Mouse (Mus musculus): ENCODE data around the gene Man1b1.

Man1b1 gene

DNA sequence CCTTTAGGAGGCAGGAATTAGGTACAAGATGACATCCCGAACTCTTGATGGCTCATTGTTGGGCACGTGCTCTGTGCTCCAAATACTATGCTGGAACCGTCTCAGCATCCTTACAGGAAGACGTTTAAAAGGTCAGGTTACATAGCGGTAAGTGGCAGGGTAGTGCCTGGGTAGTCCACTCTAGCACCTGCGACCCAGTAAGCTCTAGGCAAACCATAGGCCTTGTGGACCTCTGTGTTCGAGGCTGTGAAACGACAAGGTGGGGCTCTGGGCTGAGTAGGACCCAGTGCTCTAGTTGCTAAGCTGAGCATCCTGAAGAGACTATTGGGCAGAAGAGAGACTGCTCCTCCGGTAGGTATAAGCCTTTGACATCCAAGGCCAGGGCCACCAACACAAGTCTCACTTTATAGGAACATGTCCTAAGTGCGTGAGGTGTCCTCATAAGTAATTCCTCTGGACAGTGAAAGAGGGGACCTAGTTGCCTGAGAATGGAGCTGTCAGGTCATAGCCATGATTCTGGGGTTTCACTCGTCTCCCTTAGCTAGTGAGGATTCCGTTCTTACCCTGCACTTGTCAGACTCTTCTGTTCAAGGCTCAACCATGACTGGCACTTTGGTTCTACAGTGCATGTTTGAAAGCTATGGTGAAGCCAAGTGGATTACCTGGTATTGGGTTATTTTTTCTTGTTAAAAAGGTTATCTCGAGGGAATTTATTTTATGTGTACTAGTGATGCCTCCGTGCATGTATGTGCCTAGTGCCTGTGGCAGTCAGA, 26.4 kb upstream of the Man1b1 start:
- DNase-seq (ENCODE audit: low read depth, low spot score) = no peak

DNA sequence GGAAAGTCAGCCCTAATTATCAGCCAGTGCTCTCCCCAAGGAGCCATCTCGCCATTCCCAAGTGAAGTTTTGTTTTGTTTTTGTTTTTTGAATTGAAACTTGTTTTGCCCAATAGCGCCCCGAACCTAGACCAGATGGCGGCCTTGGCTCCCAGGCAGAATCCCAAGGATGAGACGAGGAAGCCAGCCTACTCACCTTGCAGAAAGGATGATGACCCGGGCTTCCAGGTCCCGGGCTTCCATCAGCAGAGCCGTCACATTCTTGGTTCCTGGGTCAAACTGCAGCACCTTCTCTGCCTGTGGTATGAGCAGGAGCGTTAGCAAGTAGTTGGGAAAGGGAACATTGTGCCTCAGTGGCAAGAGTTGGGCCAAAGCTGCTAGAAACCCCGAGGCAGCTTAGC, 22.0 kb upstream of the Man1b1 start:
- DNase-seq (ENCODE audit: low read depth, low spot score) = no peak

DNA sequence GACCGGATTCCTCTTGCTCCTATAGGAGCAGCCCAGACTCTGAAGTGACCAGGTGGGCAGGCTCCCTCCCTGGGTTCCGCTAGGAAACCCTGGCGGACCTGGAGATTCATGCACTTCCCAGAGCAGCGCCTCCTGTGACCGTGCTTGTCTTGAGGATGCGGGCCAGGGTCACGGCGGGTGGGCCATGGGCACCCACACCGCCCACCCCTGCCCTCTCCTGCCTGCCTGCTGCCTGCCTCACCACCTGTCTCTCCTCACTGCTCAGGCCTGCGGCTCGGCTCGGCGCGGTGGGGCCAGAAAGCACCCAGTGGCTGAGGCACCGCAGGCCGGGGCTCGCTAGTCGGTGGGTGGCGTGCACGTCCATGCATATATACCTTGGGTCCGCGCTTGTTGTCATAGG, 21.2 kb upstream of the Man1b1 start:
- DNase-seq (ENCODE audit: low read depth, low spot score) = no peak

DNA sequence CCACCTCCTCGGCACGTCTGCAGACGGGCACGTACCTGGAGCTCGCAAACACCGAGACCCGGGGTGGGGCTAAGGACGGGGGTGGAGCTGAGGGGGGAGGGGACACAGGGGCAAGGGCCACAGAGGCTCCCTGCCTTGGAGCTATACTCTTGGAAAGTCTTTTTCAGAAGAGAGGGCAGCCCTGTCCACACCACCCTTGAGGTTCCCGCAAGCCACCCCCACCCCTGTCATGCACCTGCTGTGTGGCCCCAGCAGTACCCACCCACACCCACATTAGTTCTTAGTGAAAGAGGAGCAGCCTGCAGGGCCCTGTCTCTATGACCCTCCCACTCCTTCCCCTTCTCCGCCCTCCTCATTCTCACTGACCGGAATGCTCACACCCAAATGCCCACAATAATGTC, 20.6 kb upstream of the Man1b1 start:
- no peak for DNase-seq (ENCODE audit: low read depth, low spot score)

DNA sequence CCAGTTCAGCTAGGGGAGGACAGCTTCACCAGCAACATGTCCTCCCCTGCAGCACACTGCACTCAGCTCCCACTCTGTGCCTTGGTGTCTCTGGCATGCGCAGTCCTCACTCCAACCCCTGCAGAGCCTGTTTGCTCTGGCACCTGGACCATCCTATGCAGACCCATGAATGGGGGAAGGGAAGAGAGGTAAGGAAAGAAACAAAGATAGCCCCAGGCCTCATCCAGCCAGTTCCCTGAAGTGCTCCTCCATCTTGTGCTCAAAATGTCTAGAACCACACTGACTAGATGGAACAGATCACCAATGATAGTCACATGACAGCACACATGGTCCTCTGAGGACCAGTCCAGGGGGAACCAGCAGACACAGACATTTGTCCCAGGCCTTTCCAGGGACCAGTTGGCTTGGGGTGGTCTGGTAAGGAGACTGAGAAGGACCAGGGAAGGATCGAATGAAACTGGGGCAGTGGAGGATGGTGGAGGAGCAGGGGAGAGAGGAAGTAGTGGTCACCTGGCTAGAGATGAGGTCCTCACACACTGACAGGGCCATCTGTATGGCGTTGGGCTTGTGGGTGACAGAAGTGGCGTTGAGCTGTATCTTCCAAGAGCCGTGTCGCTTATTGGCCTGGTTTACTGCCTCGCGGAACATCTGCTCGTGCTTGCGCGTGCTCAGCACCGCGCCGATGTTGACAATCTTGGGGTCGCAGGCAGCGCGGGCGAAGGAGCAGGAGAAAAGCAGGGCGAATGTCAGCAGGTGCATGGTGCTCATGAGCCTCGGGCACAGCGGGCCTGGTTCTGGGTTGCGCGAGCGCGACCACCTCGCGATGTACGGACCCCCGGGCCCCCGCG, 13.8 kb upstream of the Man1b1 start:
- peak; percentile 94 for DNase-seq (ENCODE audit: low read depth, low spot score)

DNA sequence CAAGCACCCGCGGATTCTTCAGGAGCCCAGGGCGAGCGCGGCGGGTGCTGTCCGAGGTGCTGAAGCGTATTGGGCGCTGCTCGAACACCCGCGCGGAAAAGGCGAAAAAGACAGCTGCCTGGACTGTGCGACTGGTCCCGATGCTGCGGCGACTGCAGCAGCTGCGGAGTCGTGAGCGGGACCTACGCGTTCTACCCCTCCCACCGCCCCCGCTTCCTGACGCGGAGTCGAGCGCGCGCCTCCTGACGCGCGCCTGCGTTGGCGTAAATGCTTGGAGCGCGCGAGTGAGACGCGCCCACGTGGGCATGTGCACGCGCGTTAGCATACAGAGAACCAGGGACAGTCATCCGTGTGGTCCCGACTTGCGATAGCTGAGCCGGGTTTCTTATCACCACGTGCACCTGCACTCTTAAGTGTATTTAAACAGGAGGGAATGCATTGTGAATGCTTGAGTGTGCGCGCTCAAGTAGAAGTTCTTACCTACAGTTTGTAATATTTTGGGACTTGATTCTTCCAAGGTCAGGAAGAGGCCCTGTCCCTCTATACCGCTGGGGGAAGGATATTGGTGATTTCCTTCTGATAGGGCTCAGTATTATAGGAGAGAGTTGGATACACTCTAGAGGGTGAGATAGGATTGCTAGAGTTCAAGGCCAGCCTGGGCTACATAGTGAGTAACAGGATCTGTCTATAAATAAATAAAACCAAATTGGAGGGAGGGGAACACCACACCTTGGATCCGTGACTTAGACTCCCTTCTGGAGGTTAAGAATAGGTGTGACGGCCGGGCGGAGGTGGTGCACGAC, 13.0 kb upstream of the Man1b1 start, which contains the start of gene Grin1:
TSS of gene Grin1 (minus strand) at position 217 of the 803 bp plus-strand sequence.
- DNase-seq (ENCODE audit: low read depth, low spot score) = peak; percentile 97

DNA sequence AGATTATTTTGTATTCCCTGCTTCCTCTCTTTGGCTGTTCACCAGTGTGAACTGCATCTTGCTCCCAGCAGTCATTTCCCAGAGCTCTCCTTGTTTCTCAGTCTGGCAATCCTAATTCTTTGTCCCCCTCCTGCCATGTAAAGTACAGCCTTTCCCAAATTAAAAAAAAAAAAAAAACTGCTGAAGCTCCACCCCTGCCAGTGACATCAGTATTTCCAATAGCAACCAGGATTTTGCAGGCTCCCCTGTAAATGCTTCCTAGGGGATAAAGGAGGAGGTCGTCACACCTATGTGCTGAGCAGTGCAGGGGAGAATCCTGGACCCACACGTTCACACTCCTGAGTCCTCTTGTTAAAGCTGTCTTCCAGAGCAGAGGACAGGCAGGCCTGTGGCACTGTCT, 12.1 kb upstream of the Man1b1 start:
- DNase-seq (ENCODE audit: low read depth, low spot score) = peak; percentile 58

DNA sequence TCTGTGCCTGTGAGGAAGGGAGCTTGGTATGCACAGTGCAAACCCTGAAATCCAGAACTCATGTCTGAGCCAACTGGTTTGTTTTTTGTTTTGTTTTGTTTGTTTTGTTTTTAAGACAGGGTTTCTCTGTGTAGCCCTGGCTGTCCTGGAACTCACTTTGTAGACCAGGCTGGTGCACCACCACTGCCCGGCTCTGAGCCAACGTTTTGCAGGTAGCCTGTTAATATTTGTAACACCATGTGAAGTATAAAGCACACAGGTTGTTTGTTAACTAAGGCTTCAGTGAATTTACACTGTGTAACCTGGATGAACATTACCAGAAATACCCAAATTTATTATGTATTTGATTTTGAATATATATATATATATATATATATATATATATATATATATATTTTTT, 6.1 kb upstream of the Man1b1 start:
- no peak for DNase-seq (ENCODE audit: low read depth, low spot score)

DNA sequence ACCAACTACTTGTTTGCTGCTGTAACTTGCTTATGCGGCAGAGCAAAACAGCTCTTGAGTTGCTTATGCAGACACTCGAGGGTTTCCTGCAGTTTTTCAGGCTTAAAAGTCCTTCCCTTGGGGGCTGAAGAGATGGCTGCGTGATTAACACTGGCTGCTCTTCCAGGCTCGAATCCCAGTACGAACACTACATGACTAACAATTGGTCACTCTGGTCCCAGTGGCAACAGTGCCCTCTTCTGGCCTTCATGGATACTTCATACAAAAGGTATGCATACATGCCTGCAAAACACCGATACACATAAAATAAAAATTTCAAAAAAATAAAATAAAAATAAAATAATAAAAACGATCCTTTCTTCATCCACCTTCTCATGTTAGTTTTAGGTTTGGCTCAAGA, 3.7 kb upstream of the Man1b1 start:
- DNase-seq (ENCODE audit: low read depth, low spot score) = peak; percentile 79

DNA sequence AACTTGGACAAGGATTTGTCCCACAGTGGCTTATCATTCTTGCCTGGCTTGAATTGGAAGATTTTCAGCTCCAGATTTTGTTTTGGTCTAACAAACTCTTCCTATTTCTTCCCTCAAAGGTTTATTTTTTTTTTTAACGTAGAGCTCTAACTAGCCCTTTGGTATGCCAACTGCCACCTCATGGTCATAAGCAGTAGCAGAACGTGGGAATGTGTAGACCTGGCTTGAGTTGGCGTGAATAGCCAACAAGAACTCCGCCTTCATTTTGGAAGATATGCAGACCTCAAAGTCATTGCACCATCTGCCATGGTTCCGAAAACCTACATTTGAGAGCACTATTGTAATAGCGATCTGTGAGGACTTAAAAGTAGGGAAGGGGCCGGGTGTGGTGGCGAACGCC, 668 bp upstream of the Man1b1 start:
- DNase-seq (ENCODE audit: low read depth, low spot score) = no peak

DNA sequence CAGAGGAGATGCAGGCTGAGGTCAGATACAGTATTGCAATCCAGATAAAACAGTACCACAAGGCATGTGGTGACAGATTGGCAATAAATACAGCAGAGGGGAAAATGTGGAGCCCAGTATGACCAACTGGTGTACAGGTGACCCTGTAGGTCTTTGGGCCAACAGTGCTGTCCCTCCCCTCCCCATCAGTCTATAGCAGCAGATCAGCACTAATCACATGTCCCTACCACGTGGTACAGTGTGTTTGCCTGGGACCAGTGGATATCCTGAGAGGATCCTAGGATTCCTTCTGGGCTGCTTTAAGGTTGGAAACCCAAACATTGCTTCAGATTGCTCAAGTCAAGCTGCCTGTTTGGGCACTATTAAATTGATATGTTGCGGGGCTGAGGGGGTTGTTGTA, 1.4 kb downstream of the Man1b1 start:
- no peak for DNase-seq (ENCODE audit: low read depth, low spot score)

DNA sequence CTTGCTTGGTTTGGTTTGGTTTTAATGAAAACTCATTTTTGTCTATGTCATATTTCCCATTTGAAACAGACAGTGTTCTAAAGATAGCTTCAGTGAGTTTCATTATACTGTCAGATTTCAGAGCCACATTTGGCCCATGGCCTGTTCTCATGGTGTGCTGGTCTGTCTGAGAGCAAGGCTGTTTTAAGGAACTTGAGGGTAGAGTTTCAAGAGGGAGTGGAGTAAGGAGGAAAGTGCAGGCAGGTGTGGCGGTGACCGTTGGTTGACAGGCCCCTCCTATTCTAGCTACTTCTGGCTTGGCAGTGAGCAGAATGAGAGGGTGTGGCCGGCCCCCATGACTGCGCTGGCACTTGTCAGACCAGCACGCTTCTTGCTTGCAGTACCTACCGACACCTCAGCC, 6.2 kb downstream of the Man1b1 start:
- DNase-seq (ENCODE audit: low read depth, low spot score) = no peak

DNA sequence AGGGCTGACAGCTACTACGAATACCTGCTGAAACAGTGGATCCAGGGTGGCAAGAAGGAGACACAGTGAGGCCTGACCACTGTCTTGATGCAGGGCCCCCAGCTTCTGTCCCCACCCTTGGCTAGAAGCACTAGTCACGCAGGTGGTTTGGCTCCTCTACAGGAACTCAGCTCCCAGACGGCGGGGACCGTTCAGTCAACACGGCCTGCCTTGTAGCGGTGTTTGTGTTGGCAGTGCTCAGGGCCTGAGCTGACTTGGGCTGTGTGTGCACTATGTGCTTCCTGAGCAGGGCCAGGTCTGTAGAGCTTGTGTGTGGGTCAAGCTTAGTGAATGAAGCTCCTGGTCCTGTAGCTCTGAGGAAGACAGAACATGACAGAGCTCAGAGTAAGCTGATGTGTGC, 16.0 kb downstream of the Man1b1 start:
- DNase-seq (ENCODE audit: low read depth, low spot score) = no peak

DNA sequence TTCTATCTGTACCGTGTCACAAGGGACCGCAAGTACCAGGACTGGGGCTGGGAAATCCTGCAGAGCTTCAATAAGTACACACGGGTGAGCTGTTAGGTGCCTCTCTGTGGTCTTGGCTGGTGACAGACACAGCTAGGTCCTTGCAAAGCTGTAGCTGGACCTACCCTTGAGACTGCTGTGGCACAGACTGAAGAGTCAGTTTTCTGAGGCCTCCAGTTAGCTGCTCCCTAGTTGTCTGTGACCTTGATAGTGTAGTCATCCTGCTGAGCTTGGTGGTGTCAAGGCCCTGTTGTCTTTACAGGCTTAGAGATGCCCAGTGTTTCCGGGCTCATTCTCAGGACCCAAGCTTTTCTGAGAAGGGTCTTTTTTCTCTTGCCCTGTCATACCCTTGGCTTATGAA, 17.4 kb downstream of the Man1b1 start:
- DNase-seq (ENCODE audit: low read depth, low spot score) = no peak

DNA sequence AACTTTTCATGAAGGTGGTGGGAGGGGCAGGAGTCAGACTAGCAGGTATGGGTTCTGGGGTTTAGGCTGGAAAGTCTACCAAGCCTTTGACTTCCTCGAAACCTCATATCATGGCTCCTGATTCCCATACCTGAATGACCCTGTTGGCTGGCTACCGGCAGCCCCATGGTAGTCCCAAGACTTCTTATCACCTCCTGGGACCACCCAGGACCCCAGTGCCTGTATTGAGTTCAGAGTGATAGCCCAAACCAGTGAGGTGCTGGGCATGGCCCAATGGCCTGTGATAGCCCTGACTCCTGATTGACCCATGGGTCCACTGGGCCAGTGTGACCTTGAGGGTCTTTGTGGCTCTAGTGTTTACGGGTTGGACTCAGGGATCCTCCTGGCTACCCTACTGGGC, 18.6 kb downstream of the Man1b1 start:
- DNase-seq (ENCODE audit: low read depth, low spot score) = no peak

DNA sequence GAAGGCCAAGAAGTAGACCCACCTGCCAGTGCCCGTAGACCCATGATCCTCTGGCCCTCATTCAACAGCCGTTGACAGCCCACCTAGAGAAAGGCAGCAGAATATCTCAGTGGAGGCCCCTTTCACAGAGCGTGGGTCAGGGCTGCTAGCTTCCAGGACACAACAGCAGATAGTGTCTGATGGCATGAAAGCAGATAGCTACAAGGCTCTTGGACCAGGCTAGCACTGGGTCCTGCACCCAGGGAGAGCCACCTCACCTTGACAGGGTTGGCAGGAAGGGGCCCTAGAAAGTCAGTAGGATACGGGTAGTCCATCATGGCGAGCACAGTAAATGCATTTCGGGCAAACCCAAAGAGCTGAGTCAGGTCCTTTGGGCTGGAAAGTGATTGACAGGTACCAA, 22.1 kb downstream of the Man1b1 start:
- no peak for DNase-seq (ENCODE audit: low read depth, low spot score)

DNA sequence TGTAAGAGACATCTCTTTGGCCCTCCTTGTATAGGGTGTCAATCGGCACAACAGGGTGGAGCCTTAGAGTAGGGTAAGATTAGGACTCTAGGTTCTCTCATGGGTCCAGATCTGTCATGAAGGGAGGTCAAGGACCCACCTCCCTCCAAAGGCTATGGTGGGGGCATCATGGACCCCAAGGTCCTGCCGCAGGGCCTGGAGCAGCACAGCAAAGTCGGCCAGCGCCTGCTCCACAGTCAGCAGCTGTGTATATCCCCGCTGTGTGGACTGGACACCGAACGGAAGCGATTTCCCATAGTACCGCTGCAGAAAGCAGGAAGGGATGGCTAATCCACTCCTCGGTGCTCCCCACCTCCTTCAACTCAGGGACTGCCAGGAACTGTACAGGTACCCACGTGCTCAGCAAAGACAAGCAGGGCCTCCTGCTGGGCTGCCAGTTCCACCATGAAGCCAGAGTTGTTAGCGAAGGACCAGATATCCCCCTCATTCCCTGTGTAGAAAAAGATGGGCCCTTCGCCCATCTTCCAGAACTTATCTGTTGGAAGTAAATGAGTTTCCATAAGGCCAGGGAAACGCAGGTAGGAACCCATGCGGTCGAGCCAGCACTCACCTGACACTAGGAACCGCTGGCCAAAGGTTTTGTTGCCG, 23.4 kb downstream of the Man1b1 start:
- DNase-seq (ENCODE audit: low read depth, low spot score) = no peak

DNA sequence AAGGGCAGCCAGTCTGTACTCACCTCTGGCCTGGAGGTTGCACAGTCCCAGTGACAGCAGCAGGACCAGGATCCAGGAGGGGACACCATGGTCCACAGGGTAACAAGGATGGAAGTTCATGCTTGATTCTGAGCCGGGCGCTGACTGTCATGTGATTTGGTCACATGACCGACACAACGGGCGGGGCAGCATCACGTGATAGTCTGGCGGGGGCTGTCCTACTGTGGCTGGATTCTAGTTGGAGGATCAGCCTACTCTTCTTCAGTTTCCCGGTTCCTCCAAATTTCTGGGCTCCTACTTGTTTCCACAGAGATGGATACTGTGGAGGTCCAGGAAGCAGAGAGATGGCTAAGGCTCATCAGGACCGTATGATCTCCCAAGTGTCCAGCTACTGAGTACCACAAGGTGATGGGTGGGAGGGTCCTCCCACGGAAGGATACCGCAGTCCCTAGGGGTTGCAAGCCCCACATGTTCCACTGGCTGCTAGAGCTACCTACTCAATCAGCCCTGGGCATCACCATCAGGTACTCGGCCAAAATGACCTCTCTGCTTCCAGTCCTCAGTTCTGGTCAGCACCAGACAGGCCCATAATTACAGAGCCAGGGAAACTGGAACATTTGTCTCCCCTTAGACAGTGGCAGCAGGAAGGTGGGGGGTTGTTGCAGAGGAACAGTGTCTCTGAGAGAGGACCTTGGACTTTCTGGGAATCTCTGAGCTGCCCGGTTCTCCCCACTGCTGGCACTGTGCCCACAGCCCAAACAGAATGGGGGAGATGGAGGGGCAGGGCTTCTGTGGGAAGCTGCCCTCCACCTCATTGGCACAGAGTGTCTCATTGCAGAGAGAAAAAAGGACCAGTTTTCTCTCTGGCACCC, 24.3 kb downstream of the Man1b1 start, which contains the start of gene Dpp7:
TSS of gene Dpp7 (minus strand) at position 152 of the 872 bp plus-strand sequence.
- peak; percentile 94 for DNase-seq (ENCODE audit: low read depth, low spot score)

DNA sequence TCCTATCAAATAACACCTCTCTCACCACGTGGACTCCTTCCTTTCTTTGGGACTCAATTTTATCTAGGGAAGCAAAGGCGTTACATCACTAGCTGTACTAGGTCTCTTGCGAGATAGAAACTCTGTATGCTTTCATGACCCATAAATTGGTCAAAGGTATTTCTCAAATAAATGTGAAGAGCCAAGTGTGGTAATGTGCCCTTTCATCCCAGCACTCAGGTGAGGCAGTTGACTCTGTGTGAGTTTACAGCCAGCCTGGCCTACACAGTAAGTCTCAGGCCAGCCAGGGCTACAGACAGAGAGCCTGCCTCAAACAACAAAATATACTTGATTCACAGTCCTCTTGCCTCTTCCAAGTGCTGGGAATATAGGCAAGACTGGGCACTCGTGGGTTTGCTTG, 27.7 kb downstream of the Man1b1 start:
- DNase-seq (ENCODE audit: low read depth, low spot score) = no peak

DNA sequence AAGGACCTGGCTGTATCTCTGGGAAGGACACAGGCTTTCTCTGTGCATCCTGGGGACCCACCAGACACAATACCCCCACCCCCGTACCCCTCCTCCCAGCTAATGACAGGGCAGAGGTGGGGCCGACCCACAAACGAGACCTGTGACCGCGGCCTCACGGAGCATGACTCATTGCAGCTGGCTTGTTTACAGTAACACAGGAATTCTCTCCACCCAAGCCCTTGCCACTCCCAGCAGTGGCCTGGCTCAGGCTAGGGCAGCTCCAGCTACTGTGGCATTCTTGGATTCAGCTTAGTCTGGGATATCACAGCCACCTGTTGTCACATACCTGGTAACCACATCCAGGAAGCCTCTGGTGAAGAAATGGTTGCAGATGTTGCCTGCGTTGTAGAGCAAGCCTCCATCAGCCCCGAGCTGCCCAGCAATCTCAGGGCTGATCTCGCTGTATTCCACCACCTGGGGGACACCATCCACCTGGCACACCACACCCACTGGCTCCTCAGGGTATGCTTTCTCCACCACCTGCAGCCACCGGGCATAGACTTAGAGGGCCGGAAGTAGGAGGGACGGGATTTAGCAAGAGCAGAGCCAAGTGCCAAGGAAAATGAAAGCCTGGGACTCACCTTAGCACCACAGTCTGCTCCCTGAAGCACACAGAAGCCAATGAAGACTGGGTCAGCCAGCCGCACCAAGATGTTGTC, 31.5 kb downstream of the Man1b1 start:
- no peak for DNase-seq (ENCODE audit: low read depth, low spot score)
